Mouse (Mus musculus): ENCODE results near the gene Ccdc88c.

Gene Ccdc88c

DNA sequence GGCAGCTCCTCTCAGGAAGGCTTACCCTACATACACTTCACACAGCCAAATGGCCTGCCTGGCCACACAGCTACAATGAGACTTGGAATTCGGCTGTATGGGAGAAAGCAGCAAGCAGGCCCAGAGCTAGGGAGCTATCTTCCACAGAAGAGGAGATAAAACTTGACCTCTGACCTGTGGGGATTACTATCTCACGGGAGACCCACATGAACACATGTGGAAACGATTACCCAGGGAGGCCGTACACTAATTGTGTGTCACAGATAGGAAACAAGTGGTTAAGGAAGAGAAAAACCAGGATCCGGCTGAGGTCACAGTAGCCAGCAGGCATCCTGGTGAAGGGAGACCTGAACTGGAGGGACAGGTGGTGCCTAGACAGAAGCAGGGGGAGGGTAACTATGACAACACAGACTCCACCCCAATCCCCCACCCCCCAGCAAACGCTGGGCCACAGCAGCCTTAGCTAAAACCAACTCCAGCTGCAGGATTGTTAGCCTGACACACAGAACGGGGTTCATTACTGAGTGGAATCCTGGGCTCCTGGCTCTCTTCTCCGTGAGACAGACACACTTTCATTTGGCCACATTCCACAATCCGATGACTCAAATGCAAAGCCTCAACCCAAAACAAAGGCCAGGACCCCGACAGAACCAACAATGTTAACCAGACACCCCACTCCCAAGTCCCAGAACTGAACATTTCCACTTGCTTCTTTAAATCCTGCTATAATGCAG lies 30.9 kb downstream of the Ccdc88c start:
- DNase-seq (ENCODE audit: low spot score in 2 of 2), result no peak

DNA sequence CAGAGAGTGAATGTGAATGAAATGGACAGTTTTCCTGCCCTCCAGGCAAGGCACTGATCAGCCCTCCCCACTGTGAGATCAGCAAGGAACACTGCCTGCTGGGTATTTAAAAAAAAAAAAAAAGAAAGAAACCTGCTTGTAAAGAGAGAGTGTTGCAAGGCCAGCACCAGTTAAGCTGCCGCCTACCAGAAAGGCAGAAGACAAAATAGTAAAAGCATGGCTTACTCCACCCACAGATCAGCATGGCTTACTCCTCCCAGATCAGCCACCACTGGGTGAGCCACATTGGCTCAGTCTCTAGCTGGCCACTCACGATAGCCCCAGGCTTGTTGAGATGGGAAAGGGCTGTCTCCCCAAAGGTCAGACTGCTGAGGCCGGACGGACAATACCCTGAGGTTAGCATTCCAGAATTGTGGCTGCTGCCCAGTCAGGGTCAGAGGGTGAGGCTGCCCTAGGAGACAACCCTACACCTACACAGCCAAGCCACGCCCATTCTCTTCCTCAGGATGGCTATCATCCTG lies 32.4 kb downstream of the Ccdc88c start:
- DNase-seq (ENCODE audit: low spot score in 2 of 2), result no peak

DNA sequence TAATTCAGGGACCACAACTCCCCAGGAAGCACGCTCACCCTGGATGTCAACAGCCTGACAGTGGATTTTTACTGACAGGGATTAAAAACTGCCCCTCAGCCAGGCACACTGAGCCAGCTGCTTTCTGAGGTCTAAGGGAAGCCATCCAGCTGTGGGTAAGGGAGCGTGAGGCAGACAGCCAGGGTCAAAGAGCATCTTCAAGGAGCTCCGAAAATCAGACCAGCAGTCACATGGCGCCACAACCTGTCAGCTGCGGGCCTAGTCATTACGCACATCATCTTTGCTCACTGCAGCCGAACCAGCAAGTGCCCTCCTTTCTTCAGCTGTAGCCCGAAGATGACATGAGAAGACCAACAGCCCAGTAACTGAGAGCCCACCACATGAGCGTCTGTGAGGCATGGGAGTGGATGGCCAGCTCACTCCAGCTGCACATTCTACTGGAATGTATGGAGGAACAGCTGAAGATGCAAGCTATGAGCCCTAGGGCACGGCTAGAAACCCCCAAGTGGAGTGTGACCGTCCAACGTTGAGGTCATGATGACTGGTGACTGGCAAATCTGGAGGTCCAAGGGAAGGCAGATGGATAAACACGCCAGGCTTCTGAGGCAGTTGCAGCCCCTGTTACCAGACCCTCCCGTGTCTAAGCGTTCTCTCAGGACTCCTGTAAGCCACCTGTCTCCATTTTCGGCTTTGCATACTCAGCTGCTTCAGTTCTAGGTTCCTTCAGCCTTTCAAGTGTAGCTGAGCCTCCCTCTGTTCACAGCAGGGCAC lies 33.1 kb downstream of the Ccdc88c start:
- DNase-seq (ENCODE audit: low spot score in 2 of 2), result no peak

DNA sequence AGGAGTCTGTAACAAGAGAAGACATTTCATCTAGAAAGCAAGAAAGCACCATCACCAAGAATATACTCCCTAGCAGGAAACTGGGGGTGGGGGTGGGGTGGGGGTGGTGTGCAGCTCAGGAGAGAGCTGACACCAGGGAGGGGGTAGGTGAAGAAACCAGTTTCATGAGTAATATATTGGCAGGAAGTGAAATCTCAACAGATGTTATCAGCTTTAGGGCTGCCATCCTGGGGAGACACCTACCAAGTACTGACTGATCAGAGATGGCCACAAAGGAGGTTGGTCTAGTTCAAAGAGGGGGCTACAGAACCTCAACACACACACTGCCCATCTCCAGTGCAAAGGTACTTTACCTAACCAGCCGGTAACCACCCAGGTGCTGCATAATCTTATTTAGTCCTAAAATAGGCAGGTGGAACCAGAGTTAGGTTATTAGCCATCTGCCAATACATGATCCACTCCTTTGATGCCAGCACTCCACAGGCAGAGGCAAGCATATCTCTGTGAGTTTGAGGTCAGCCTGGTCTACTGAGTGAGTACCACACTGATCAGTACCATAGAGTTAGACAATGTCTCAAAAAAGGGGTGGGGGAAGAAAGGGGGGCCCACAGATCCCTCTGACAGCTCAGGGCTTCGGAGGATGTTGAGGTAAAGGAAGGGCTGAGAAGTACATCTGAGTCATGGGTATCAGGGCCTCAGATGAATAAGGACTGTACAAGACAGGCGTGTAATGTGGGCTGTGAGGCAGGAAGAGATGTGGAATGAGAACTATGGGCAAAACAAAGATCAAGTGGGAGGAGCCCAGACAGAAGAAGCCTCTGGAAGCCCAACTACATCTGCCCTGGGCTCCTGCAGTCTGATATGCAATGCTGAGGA lies 34.5 kb downstream of the Ccdc88c start:
- DNase-seq (ENCODE audit: low spot score in 2 of 2), result no peak

DNA sequence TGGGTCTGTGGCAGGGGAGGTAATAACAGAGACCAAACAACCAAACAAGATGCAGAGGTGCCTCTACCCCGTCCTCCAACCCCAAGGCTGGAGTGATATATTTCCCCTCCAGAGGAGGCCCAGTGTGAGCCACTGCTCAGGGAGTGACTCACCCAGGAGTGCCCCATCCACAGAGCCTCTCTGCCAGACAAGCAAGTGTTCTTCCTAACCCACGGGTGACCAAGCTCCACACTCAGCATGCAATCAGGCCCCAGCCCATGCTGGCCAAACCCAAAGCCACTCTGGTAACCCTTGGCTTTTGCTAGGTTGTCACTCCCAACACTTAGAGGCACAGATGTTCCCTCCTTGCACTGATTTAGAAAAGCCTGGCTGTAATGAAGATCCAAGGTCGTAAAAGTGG lies 35.7 kb downstream of the Ccdc88c start:
- no peak for DNase-seq (ENCODE audit: low spot score in 2 of 2)

DNA sequence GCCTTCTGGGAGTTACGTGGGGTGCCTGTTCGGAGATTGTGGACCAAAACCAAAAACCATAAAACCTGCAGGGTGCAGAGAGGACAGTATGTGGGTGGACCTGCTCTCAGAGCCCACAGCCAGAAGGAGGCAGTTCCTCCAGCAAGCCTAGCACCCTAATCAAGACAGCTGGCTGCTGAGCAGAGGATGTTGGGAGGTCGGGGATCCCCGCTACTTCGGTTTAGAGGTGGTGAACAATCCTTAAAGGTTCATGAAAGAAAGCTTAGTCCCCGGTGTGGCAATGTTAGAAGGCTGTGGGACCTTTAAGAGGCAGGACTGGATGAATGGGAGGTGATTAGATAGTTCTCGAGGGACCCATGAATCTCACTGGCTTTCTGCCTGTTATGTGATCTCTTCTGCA lies 36.4 kb downstream of the Ccdc88c start:
- DNase-seq (ENCODE audit: low spot score in 2 of 2), result no peak

DNA sequence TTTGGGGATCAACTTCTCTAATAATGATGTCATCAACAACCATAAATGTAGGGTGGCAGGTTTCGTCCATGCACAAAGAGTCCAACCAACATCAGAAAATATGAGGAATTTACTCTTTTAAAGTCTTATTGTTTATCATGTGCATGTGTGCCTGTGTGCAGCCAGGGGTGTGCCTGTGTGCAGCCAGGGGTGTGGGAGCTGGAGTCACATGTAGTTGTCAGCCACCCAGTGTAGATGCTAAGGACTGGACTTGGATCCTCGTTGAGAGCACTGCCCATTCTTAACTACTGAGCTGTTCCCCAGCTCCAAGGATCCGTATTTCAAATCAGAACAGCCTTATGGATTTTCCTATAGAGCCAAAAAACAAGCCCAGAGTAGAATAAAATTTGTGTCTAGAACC lies 37.7 kb downstream of the Ccdc88c start:
- DNase-seq (ENCODE audit: low spot score in 2 of 2), result no peak

DNA sequence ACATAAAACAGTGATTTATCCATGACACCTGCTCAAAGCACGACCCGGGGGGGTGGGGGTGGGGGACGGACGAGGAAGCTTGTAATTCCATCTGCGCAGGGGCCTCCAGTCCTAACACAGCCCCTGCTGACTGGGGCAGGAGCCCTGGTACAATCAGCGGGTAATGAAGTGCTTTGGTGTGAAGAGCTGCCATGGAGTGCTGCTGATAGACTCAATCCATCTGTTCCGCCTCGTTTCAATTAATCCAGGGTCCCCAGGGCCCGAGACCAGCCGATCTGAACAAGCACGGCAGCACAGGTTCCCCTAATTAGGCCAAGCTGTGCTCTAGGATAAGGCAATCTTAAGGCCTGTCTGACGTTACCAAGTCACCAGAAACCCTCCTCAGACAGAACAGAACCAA lies 38.6 kb downstream of the Ccdc88c start:
- no peak for DNase-seq (ENCODE audit: low spot score in 2 of 2)

DNA sequence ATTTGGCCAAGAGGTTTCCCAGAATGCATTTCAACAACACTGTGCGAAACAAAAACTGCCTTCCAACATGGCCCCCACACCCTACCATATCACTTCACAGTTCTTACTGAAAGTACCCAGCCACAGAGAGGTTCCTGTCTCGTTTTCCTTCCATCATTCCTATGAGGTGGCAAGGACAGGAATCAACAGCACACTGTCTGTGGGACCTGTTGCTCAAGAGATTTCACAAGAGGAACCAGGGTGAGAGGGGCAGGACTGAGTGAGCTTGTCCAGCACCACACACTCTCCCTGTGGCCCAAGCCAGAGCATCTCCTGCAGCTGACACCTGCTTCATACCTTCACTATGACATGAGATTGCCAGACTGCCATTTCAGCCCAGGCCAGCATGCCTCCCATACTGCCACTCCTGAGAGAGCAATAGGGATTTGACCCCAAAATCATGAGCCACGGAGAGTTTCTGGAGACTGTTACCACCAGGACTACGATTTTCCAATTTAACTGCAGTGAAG lies 39.0 kb downstream of the Ccdc88c start:
- no peak for DNase-seq (ENCODE audit: low spot score in 2 of 2)

DNA sequence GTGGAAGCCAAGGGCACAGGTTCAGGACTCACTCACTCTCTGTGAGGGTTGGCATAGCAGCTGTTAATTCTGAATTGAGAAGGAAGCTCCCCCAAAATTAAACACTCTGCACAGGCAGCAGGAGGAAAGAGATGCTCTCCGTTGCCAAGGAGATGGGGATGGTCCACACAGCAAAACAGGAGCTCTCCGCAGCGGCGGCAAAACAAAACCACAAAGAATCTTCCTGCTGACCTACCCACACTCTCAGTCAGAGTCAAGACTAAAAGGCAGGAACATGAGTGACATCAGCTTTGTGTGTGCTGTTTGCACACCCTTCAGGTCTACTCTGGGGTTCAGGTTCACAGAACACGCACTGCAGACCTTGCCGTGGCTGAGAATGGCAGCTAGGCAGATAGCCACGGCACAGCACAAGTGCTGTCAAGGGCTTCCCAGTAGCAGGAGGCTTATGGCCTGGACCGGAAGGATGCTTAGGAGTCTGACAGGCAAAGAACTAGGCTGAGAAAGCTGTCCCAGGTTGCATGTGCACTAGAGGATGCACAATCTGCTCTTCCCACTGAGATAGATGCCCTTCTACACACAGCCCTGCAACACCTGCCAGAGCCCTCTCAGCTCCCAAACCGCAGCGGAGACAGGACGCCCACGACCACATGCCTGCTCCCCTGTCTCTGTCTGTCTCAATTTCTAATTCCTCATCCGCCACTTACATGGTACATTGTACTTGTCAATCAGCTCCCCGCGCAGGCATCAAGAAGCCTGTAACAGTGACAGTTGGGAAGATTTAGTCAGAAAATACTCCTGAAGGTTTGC lies 40.3 kb downstream of the Ccdc88c start:
- DNase-seq (ENCODE audit: low spot score in 2 of 2), result no peak

DNA sequence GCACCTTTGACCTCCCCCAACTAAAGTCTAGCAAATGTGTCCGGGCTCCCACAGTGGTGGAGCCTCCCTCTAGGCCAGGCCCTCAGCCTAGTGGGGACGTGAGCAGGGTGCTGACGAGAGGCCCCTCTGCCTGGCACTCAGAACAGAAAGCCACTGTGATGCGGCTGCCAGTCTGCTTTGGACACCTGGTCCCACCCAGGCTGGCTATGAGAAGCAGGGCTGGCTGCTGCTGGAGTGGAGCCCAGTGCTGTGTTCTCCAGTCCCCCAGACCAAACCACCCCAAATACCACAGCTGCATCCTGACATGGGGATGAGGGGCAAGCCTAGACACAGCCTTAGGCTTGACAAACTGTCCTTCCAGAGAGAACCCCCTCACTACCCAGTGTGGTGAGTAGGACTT lies 42.4 kb downstream of the Ccdc88c start:
- no peak for DNase-seq (ENCODE audit: low spot score in 2 of 2)

DNA sequence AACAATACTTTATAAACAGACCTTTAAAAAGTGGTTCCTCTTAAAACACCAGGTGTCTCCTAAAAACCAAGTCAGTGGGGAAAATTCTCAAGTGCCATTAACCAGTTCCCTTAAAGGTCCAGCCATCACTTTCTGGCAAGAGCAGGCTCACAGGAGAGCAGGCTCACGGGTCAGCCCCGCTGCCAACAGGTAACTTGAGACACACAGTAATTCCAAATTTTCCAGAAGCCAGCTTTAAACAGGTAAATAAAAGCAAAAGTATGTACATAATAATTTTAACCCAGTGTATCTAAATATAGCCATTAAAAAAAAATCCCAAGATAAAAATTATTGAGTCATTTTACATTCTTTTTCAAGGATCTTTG lies 43.1 kb downstream of the Ccdc88c start:
- no peak for DNase-seq (ENCODE audit: low spot score in 2 of 2)

DNA sequence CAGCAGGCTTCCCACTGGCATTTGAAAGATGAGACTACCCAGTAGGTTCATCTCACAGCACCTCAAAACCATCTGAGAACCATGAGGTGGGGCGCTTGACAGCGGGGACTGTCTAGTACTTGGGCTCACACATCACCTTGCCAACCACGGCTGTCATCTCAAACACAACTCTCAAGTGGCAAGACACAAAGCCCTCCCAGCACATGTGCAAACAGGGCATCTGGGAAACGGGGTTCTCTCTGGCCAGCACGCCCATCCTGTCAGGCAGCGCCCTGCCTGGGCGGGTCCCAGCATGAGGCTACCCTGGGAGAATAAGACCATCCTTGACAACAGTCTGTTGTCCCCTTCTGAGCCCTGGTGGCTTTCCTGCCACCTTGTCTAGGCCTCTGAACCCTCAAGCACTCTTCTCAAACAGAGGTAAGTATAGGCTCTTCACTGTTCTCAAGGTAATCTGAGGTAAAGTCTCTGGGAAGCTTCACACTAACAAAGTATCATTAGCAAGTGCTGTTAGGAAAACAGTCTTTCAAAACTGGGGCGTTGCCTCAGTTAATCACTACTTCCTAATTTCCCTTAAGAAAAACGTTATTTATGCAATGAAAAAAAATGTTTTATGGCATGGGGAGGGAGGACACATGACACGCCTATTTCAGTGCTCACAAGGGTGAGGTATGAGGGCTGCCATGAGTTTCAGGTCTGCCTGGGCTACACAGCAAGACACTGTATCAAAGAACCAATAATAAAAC lies 43.6 kb downstream of the Ccdc88c start:
- no peak for DNase-seq (ENCODE audit: low spot score in 2 of 2)

DNA sequence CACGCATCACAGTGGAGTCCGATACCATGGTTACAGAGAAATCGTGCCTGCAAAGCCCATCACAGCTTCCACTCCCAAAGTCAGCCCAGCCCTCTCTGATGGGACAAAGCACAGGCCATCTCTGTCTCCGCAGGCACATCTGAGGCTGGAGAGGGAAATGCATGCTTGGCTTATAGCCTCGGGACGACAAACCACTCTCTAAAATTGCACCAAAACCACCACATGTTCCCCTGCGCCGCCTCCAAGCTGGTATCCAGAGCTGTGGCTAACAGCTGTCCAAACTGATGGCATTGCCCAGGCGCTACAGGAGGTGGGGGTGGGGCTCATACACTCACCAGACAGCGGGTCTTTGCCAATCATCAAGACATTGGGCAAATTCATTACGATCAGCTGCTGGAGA lies 45.3 kb downstream of the Ccdc88c start:
- no peak for DNase-seq (ENCODE audit: low spot score in 2 of 2)

DNA sequence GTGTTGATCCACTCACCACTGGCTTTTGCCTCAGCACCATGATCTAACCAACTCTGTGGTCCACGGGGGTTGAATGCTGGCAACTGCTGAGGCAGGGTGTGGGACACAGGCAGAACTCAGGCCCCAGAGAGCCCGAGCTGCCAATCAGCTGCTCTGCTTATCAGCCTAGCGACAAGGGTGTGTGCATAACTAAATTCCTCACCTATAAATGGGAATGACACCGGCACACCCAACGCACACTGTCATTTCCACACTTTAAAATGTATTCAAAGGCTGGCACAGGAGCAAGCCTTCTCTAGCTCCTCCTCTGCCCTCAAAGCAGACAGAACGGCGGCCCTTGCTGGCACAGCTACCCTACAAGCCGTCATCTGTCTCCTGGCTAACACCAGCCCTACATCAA lies 46.6 kb downstream of the Ccdc88c start:
- no peak for DNase-seq (ENCODE audit: low spot score in 2 of 2)

DNA sequence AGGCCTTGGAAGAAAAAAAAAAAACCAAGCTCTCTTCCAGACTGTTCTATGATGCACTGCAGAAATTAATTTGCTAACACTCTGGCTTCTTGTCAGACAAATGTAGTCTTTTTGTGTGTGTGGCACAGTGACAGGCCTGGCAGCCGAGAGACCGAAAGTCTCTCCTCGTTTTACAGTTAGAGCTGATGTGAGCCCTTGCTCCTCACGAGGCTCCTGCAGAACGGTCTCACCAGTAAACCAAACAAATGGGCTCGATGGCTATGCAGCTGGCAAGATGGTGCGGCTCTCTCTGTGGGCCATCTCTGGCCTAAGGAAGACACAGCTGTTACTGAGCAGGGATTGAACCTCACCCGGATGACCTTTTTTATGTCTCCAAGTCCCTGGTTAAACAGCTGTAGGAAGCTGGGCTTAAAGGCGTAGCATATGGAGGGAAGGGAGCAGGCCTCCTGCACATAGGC lies 48.3 kb downstream of the Ccdc88c start:
- no peak for DNase-seq (ENCODE audit: low spot score in 2 of 2)

DNA sequence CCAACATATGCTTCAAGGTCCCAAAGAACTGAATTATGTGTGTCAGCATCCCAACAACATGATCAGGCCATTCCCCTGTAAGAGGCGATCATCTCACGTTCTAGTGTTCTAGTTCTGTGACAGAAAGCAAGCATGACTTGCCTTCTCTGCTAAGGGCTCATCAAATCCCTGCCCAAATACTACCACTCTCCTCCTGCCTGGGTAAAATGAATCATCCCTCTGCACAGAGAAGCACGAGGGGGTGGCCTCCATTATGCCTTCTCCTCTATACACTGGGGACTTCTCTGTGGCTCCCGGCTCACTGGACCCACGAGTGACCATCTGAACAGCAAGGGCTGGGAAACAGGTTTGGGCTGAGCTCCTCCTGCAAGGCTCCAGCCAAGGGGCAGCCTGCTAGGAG lies 49.2 kb downstream of the Ccdc88c start:
- DNase-seq (ENCODE audit: low spot score in 2 of 2), result no peak

DNA sequence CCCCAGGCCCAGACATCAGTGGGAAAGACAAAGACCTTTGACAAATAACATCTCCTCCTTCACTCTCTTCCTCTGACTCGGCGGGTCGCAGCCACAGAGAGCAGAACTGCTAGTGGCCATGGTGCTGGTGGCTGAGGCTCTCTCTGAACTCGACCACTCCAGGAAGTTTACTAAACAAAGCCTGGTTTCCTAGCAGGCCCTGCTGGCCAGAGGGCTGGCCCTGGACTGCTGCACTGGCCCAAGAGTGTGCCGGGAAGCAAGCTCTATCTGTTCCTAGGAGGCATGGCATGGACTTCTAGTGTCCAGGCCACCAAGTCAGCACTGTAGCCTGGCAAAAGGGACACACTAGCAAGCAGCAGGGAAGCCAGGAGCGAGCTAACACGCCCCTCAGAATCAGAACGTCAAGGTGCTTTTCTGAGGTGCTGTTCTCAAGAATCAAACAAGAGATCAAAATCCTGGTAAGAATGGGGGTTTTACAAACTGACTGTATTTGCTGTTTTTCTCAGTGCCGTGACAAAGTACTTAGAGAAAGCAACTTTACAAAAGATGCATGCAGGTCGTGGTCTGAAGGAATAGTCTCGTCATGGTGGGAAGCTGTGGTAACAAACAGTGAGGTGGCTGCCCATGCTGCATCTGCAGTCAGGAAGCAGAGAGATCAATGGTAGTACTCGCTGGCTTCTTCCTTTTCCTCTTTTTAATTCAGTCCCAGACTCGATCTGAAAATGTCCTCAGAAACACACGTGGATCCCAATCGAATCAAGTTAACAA lies 50.7 kb downstream of the Ccdc88c start:
- no peak for DNase-seq (ENCODE audit: low spot score in 2 of 2)

DNA sequence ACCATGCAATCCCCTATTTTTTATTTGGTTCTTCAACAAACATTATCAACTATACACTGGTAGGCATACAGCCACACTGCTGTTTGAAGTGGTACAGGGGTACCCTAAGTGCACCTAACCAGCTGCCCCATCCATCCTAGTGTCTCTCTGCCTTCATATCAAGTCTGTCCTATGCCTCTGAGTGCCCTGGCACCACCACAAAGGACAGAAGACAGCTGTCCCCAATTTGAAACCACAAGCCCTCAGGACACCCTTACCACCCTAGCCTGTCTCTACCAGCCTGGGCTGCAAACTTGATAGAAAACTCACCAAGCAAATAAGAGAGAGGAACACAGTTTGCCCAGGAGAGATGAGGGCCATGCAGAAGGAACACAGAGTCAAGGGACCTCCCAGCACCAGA lies 51.3 kb downstream of the Ccdc88c start:
- DNase-seq (ENCODE audit: low spot score in 2 of 2), result no peak

DNA sequence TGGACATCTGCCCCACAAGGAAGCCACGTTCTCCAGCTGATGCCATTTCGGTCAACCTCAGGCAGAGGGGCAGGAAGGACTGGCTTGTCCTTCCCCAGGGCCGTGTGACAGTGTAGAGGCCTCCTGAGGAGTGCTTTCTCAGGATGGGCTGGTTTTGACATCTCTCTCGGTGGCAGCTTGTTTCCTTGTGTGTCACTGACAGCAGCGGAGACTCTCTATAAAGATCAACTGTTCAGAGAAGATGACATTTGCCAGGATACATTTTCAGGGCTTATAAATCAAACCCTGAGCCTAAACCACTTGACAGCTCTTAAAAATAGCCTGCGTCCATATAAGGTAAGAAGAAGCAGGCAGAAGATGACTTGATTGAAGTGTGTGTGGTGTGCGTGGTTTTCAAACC lies 59.0 kb downstream of the Ccdc88c start:
- no peak for DNase-seq (ENCODE audit: low spot score in 2 of 2)

Measured in spleen, postnatal 4 days (tissue).